Comparison of ENCODE assay signal across 8 mouse cellular contexts in the genomic region with DNA sequence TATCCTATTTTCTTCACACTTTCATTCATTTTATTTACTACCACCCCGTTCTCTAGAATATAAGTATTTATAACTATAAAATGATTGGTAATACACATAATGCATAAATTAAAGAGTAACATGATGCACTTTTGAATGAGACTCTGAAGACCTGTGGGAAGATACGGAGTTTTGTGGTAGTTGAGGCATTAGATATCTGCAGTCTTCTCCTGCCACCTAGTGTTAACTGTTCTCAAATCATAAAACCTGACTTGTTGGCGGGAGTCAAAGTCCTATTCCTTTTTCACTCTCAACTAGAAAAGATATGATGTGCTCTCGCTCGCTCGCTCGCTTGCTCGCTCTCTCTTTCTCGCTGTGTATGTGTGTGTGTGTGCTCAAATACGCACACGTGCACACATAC. TPM values are rescaled to one million over a fixed set of nuclear protein-coding genes. Genes with fewer than 3 reads are reported as not detected.
DNase-seq lines count a peak whose midpoint lies in the region; ATAC-seq and TF ChIP-seq lines count a peak whose summit lies in the region.
"Had no signal": no experiment of that assay in that cellular context is flagged by ENCODE, and none has a peak within 500 bp of the region (broad histone marks: within the 10 kb centered on the region; RNA-seq: fewer than 3 reads in every experiment).

No protein-coding gene starts in this region.

- peak; percentile 79 for ATAC-seq in hindbrain, postnatal 0 days
- no peak for ATAC-seq in midbrain, embryonic 14.5 days (ENCODE audit: low FRiP score, low TSS enrichment)

- WGBS in hindbrain, postnatal 0 days = 52% methylated on average over 11 of the region's 11 CpGs
- 56% methylated on average over 11 of the region's 11 CpGs for WGBS in midbrain, embryonic 14.5 days

- H3K4me1 ChIP-seq in hindbrain, postnatal 0 days (ENCODE audit: insufficient read depth, low read length) = no peaks in the 10 kb centered on the region
- no peaks in the 10 kb centered on the region for H3K4me1 ChIP-seq in midbrain, embryonic 14.5 days (ENCODE audit: control insufficient read depth, insufficient read depth, low read length)

- H3K27me3 ChIP-seq in hindbrain, postnatal 0 days (ENCODE audit: insufficient read depth, low read length) = no peaks in the 10 kb centered on the region
- no peaks in the 10 kb centered on the region for H3K27me3 ChIP-seq in midbrain, embryonic 14.5 days (ENCODE audit: control insufficient read depth, insufficient read depth, low read length)
- H3K27me3 ChIP-seq: megakaryocyte, embryonic 14.5 days had no signal

- no peak overlapping the region for H3K9ac ChIP-seq in hindbrain, postnatal 0 days (replicated peaks; ENCODE audit: low read length)
- H3K9ac ChIP-seq in midbrain, embryonic 14.5 days (replicated peaks; ENCODE audit: low read length) = no peak overlapping the region

- no peak overlapping the region for H3K27ac ChIP-seq in hindbrain, postnatal 0 days
- no peak overlapping the region for H3K27ac ChIP-seq in midbrain, embryonic 14.5 days (replicated peaks; ENCODE audit: low read depth, low read length)

- H3K4me3 ChIP-seq in hindbrain, postnatal 0 days (ENCODE audit: low read length) = no peak overlapping the region
- H3K4me3 ChIP-seq in midbrain, embryonic 14.5 days (replicated peaks; ENCODE audit: low read depth, low read length) = no peak overlapping the region
- H3K4me3 ChIP-seq: megakaryocyte, embryonic 14.5 days had no signal

- no peak overlapping the region for H3K4me2 ChIP-seq in hindbrain, postnatal 0 days (ENCODE audit: low read depth, low read length)
- no peak overlapping the region for H3K4me2 ChIP-seq in midbrain, embryonic 14.5 days (ENCODE audit: low read length)

- peak; percentile 77 for TF ChIP-seq CTCF in hindbrain, postnatal 0 days (IDR thresholded peaks at IDR 0.05; ENCODE audit: low read depth)

- H3K9me3 ChIP-seq in hindbrain, postnatal 0 days (ENCODE audit: low read length) = no peaks in the 10 kb centered on the region
- no peaks in the 10 kb centered on the region for H3K9me3 ChIP-seq in midbrain, embryonic 14.5 days (ENCODE audit: control insufficient read depth, low read length)
- H3K9me3 ChIP-seq: megakaryocyte, embryonic 14.5 days had no signal

- no peaks in the 10 kb centered on the region for H3K36me3 ChIP-seq in hindbrain, postnatal 0 days (ENCODE audit: insufficient read depth, low read length)
- H3K36me3 ChIP-seq in midbrain, embryonic 14.5 days (ENCODE audit: control insufficient read depth, insufficient read depth, low read length) = no peaks in the 10 kb centered on the region

- peak; percentile 75 for DNase-seq in layer of hippocampus, adult 9-10 months (ENCODE audit: low spot score)
- DNase-seq in layer of hippocampus, postnatal 25 days (ENCODE audit: extremely low spot score in 1 of 2, low spot score in 1 of 2) = no peak
- peak; percentile 20 for DNase-seq in MEL-GATA-1-ER (ENCODE audit: extremely low read depth, low read depth)
- DNase-seq in brain, embryonic 18.5 days (ENCODE audit: low read depth, low spot score) = peak; percentile 43
- DNase-seq in hindbrain, postnatal 0 days (ENCODE audit: low spot score) = peak; percentile 88
- peak; percentile 86 for DNase-seq in midbrain, embryonic 14.5 days
- no peak for DNase-seq in ovary, postnatal 36 days (ENCODE audit: low spot score)

RNA-seq across cellular contexts. Expression of gene Calcrl, which starts 4.5 kb away (rescaled TPM):
- 1 to 10 TPM; 9.0 to 9.1 TPM for total RNA-seq in layer of hippocampus, postnatal 25 days (2021)
- total RNA-seq in hindbrain, postnatal 0 days (2014; rRNA removed) = 19.8 and 31.9 TPM in 2 replicates
- polyA plus RNA-seq in hindbrain, postnatal 0 days (2015; fragmentation: Nextera tagmentation; extraction: Ambion mirVana) = 12.0 and 16.8 TPM in 2 replicates
- polyA plus RNA-seq in midbrain, embryonic 14.5 days (2014; fragmentation: Nextera tagmentation; extraction: Ambion mirVana) = 3.5 and 10.6 TPM in 2 replicates

RNA-seq across cellular contexts. Expression of gene Tfpi, which starts 46.9 kb away (rescaled TPM):
- 1 to 10 TPM; 3.1 to 3.3 TPM for total RNA-seq in layer of hippocampus, postnatal 25 days (2021)
- 9.5 and 10.7 TPM in 2 replicates for total RNA-seq in hindbrain, postnatal 0 days (2014; rRNA removed)
- 13.1 and 15.3 TPM in 2 replicates for polyA plus RNA-seq in hindbrain, postnatal 0 days (2015; fragmentation: Nextera tagmentation; extraction: Ambion mirVana)
- polyA plus RNA-seq in midbrain, embryonic 14.5 days (2014; fragmentation: Nextera tagmentation; extraction: Ambion mirVana) = 5.5 and 17.7 TPM in 2 replicates

Comparison
In these comparisons a context has a peak if more than half of its experiments do, and no peak if none do; other contexts are left out.
1. DNase-seq: peak in layer of hippocampus, adult 9-10 months (single experiment), MEL-GATA-1-ER (single experiment), brain, embryonic 18.5 days (single experiment), hindbrain, postnatal 0 days (single experiment) and midbrain, embryonic 14.5 days (single experiment); none in layer of hippocampus, postnatal 25 days (0 of 2) and ovary, postnatal 36 days (single experiment).